Mouse (Mus musculus) skeletal muscle tissue, postnatal 0 days (tissue): ENCODE measurements around the gene Agrn. TPM values are rescaled to one million over a fixed set of nuclear protein-coding genes. Genes with fewer than 3 reads are reported as not detected.

Experiments
- microRNA-seq, 2 experiments: library from miRNA; unstranded; fragments of <30 nt; microRNA quantifications; one replicate each; pipeline ENCODE4; 2016
- polyA plus RNA-seq: library from polyadenylated mRNA; unstranded; fragments of >200 nt; fragmentation: Nextera tagmentation; extraction: Ambion mirVana; gene quantifications from 2 replicates; pipeline ENCODE4 v1.2.1, GENCODE M21; 2015

The Agrn gene
- polyA plus RNA-seq = 9.7 and 10.3 TPM in 2 replicates

GRCm38 (mm10) chr4:156197131-156197828 is at the start of gene Agrn:
Agrn (minus strand) TSS chr4:156197488.

GRCm38 (mm10) chr4:156235808-156236533 is 38.7 kb upstream of the Agrn start, which contains the start of gene Noc2l:
Noc2l (plus strand) TSS chr4:156236010.

GRCm38 (mm10) chr4:156234701-156235213 is 37.5 kb upstream of the Agrn start, which contains the start of gene Plekhn1:
Plekhn1 (minus strand) TSS chr4:156234857.

GRCm38 (mm10) chr4:156215649-156216048 is 18.4 kb upstream of the Agrn start, which contains the start of gene Perm1:
Perm1 (plus strand) TSS chr4:156215868.

GRCm38 (mm10) chr4:156203001-156203412 is 5.7 kb upstream of the Agrn start, which contains the start of gene AW011738:
AW011738 (plus strand) TSS chr4:156203304.

GRCm38 (mm10) chr4:156200623-156201475 is 3.6 kb upstream of the Agrn start, which contains the start of gene Isg15:
Isg15 (minus strand) TSS chr4:156200818.

GRCm38 (mm10) chr4:156130436-156130835 is 66.9 kb downstream of the Agrn start, which contains the start of gene Rnf223:
Rnf223 (plus strand) TSS chr4:156130513.

Small RNA genes lying within 50 kb of the gene (microRNA-seq; reads per million reads assigned to microRNA genes)
- 0.85 to 1.5 reads per million in 2 experiments for gene Mir7658

Other genes with a start within 250 kb of the Agrn start
- 22.7 and 51.1 TPM in 2 replicates for gene C1qtnf12, start 235.2 kb downstream of the Agrn start, polyA plus RNA-seq
- 8.4 and 8.5 TPM in 2 replicates for gene B3galt6, start 204.8 kb downstream of the Agrn start, polyA plus RNA-seq
- 85.8 and 116 TPM in 2 replicates for gene Sdf4, start 204.6 kb downstream of the Agrn start, polyA plus RNA-seq
- 0.23 and 0.38 TPM in 2 replicates for gene Tnfrsf4, start 183.6 kb downstream of the Agrn start, polyA plus RNA-seq
- 1.0 and 1.3 TPM in 2 replicates for gene Tnfrsf18, start 171.3 kb downstream of the Agrn start, polyA plus RNA-seq
- gene Ttll10, start 138.1 kb downstream of the Agrn start, polyA plus RNA-seq = not detected in 2 replicates
- gene 9430015G10Rik, start 87.5 kb downstream of the Agrn start, polyA plus RNA-seq = 4.9 and 5.1 TPM in 2 replicates
- 0.19 TPM in 1 of 2 replicates, not detected in the other for gene Rnf223, start 67.0 kb downstream of the Agrn start, polyA plus RNA-seq
- gene Isg15, start 3.3 kb upstream of the Agrn start, polyA plus RNA-seq = 5.4 and 5.6 TPM in 2 replicates
- gene AW011738, start 5.8 kb upstream of the Agrn start, polyA plus RNA-seq = 1.4 and 2.0 TPM in 2 replicates
- gene Perm1, start 18.4 kb upstream of the Agrn start, polyA plus RNA-seq = 17.7 and 19.9 TPM in 2 replicates
- 7.1 TPM in 2 replicates for gene Plekhn1, start 37.4 kb upstream of the Agrn start, polyA plus RNA-seq
- gene Noc2l, start 38.5 kb upstream of the Agrn start, polyA plus RNA-seq = 21.8 and 23.8 TPM in 2 replicates
- gene Samd11, start 58.2 kb upstream of the Agrn start, polyA plus RNA-seq = not detected in 2 replicates
- gene Vmn2r-ps159, start 133.6 kb upstream of the Agrn start, polyA plus RNA-seq = not detected in 2 replicates